Mouse (Mus musculus) CH12.LX (cell line): ENCODE measurements around the gene Entpd8.

ENCODE experiments used
- CTCF ChIP-seq, 2 experiments: IDR thresholded peaks in 1 of 2; conservative IDR thresholded peaks in 1 of 2; 2 replicates each; pipeline ENCODE4 v1.5.1; 2011 to 2012; ENCODE audit warnings: low read depth in 2 of 2, low read length in 2 of 2, improper control_type of control experiment in 1 of 2, inconsistent platforms in 1 of 2, mild to moderate bottlenecking in 1 of 2, moderate library complexity in 1 of 2
- MAFK ChIP-seq: IDR thresholded peaks from 2 replicates; pipeline ENCODE4 v1.6.1; 2011; ENCODE audit warnings: low read length, improper control_type of control experiment; ENCODE audit not compliant: insufficient replicate concordance
- POLR2A ChIP-seq: IDR thresholded peaks from 2 replicates; pipeline ENCODE4 v1.6.1; 2011; ENCODE audit warnings: low read depth, mild to moderate bottlenecking, improper control_type of control experiment, low read length
- RAD21 ChIP-seq: IDR thresholded peaks from 2 replicates; pipeline ENCODE4 v1.6.1; 2011; ENCODE audit warnings: low read depth, mild to moderate bottlenecking, low read length, improper control_type of control experiment, moderate library complexity
- USF2 ChIP-seq: conservative IDR thresholded peaks from 2 replicates; pipeline ENCODE4 v1.6.1; 2011; ENCODE audit warnings: low read depth, low read length, improper control_type of control experiment

DNA sequence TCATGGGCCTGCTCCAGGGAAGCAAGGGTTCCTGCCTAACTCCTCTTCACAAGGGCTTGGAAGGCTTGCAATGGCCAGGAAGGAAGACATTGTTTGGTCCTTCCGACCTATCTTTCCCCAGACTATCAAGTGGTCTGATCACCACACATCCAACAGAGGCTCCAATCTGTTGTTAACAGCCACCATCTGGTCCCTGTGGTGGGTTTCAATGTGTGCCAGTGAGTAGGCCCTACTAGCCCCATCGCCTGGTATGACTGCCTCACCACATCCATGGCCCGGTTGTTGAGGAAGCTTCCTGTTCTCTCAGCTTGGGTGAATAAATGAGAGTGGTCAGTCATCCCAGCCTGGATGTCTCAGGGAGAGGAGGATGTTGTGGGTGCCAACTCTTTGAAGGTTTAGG is 8.5 kb downstream of the Entpd8 start:
- TF ChIP-seq CTCF (conservative IDR thresholded peaks at IDR 0.05 in 1 of 2, IDR thresholded peaks at IDR 0.05 in 1 of 2; ENCODE audit: low read depth in 2 of 2, low read length in 2 of 2) = no peak
- TF ChIP-seq MAFK = no peak
- TF ChIP-seq RAD21 = no peak
- TF ChIP-seq POLR2A = no peak
- no peak for TF ChIP-seq USF2
